Mouse (Mus musculus) left cerebral cortex, postnatal 4 days (tissue): ENCODE results near the gene Cir1. TPM values are rescaled to one million over a fixed set of nuclear protein-coding genes. Genes with fewer than 3 reads are reported as not detected.

ENCODE experiments used
- DNase-seq: peaks from one replicate; pipeline ENCODE4 v3.0.0-alpha.2; 2022
- intact Hi-C: fragments of 180-260 bp; cut with DNase I; formaldehyde crosslinking; loops from one replicate; pipeline ENCODE4 v1.15.1; 2025
- total RNA-seq, 2 experiments: library from RNA; stranded (reverse); gene quantifications; 2 replicates each; pipeline ENCODE4 v1.2.3; 2021

The Cir1 gene
- total RNA-seq, 2 experiments from 2014 or later: 22.9 to 25.1 TPM

DNA sequence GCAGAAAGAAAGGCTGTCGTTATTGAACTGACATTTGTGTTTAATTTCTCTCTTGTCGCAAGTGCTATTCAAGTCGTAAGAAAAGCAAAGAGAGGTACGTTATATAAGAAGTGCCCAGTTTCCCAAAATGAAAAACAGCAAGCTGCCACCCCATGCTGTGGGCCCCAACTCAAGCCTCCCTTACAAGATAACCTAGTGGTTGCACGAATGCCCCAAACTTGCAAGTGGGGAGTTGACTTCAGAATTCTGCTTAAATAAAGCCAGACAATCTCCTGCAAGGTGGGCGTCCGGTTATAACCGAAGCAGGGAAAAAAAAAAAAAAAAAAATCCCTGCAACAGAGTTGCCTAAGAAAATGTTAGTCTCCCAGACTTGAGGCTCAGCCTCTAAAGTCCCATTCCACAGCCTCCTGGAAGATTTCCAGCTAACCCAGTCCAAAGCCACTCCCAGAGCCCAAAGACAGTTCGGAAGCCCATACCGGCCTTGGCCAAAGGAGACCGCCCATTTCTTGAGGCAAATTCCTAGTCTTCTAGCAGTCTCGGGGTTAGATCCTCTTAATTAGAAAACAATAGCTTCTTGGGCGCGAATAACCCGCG, 49.2 kb downstream of the Cir1 start:
- intact Hi-C loops: no loop called here
- no peak for DNase-seq

- intact Hi-C loops: no loop called here
- DNase-seq: no peak
Measured at GRCm38 (mm10) chr2:73248701-73249100, 63.8 kb downstream of the Cir1 start.

- no peak for DNase-seq
- intact Hi-C loops: no loop called here
Measured at GRCm38 (mm10) chr2:73241299-73241698, 71.2 kb downstream of the Cir1 start.

Other genes with a start within 250 kb of the Cir1 start
- 100 to 1,000 TPM in 1 of 2 experiments, 10 to 100 TPM in 1; 99.6 to 106 TPM for gene Ola1, start 93.8 kb downstream of the Cir1 start, total RNA-seq
- gene Sp9, start 40.8 kb downstream of the Cir1 start, total RNA-seq: 1 to 10 TPM; 7.8 to 8.2 TPM
- gene Scrn3, start 100 bp downstream of the Cir1 start, total RNA-seq: 1 to 10 TPM; 3.4 to 4.1 TPM
- gene Gpr155, start 73.9 kb upstream of the Cir1 start, total RNA-seq: 10 to 100 TPM; 22.9 to 23.6 TPM
- 1 to 10 TPM; 6.7 to 6.9 TPM for gene Wipf1, start 217.0 kb upstream of the Cir1 start, total RNA-seq